Mouse (Mus musculus): ENCODE results near the gene Hsd3b7. TPM values are rescaled to one million over a fixed set of nuclear protein-coding genes. Genes with fewer than 3 reads are reported as not detected.

The Hsd3b7 gene
- 24.5 and 24.9 TPM in 2 replicates for polyA plus RNA-seq (2015; fragmentation: Nextera tagmentation; extraction: Ambion mirVana)

- peak within 1 kb of the TSS; percentile 22; the same call in 1 of the 2 replicates for H3K27ac ChIP-seq (ENCODE audit: low read length)
These were observed at the start of gene Hsd3b7 for GRCm38 (mm10) chr7:127800435-127801009. Gene Hsd3b7, plus strand, starts transcription at chr7:127800604.

GRCm38 (mm10) chr7:127751619-127752018, 48.8 kb upstream of the Hsd3b7 start:
- Histone ChIP-seq H3K4me2 (ENCODE audit: low read depth, low read length) (no peak overlapping the region), H3K4me3 (ENCODE audit: low read length) (no peak overlapping the region), H3K9ac (ENCODE audit: low read length) (no peak overlapping the region), H3K36me3 (ENCODE audit: control insufficient read depth, insufficient read depth) (peaks cover 40% of the 10 kb centered on the region), H3K4me1 (ENCODE audit: control insufficient read depth, insufficient read depth, low read length) (peaks cover 7% of the 10 kb centered on the region), H3K9me3 (replicated peaks; ENCODE audit: control insufficient read depth, low read length) (no peaks in the 10 kb centered on the region), H3K27ac (ENCODE audit: low read length) (no peak overlapping the region), H3K27me3 (ENCODE audit: control insufficient read depth, insufficient read depth, low read length) (no peaks in the 10 kb centered on the region)
- ATAC-seq (replicated peaks; ENCODE audit: extremely low read depth, insufficient read depth, low FRiP score), result no peak
- WGBS, result 88% methylated on average over 5 of the region's 5 CpGs

More at GRCm38 (mm10) chr7:127800435-127801009, at the start of gene Hsd3b7:
- peak; percentile 93 for ATAC-seq (replicated peaks; ENCODE audit: extremely low read depth, insufficient read depth, low FRiP score)
- 19% methylated on average over 6 of the region's 6 CpGs for whole genome bisulfite sequencing
- no peaks in the 10 kb centered on the region for H3K27me3 ChIP-seq (ENCODE audit: control insufficient read depth, insufficient read depth, low read length)
- H3K36me3 ChIP-seq (ENCODE audit: control insufficient read depth, insufficient read depth), result peaks cover 38% of the 10 kb centered on the region
- no peaks in the 10 kb centered on the region for H3K9me3 ChIP-seq (replicated peaks; ENCODE audit: control insufficient read depth, low read length)
- no peaks in the 10 kb centered on the region; the same call in 1 of the 2 replicates for H3K4me1 ChIP-seq (ENCODE audit: control insufficient read depth, insufficient read depth, low read length)
- peak within 1 kb of the TSS; percentile 53 for H3K4me2 ChIP-seq (ENCODE audit: low read depth, low read length)
- H3K9ac ChIP-seq (ENCODE audit: low read length), result peak within 1 kb of the TSS; percentile 50
- H3K4me3 ChIP-seq (ENCODE audit: low read length), result peak within 1 kb of the TSS; percentile 37

- H3K4me3 ChIP-seq (ENCODE audit: low read length), result no peak overlapping the region
- ATAC-seq (replicated peaks; ENCODE audit: extremely low read depth, insufficient read depth, low FRiP score), result no peak
- no peak overlapping the region for H3K27ac ChIP-seq (ENCODE audit: low read length)
- H3K9me3 ChIP-seq (replicated peaks; ENCODE audit: control insufficient read depth, low read length), result no peaks in the 10 kb centered on the region
- 95% methylated on average over 27 of the region's 27 CpGs for WGBS
- no peak overlapping the region for H3K9ac ChIP-seq (ENCODE audit: low read length)
- H3K4me2 ChIP-seq (ENCODE audit: low read depth, low read length), result no peak overlapping the region
- H3K36me3 ChIP-seq (ENCODE audit: control insufficient read depth, insufficient read depth), result peaks cover 40% of the 10 kb centered on the region
- peaks cover 6% of the 10 kb centered on the region for H3K4me1 ChIP-seq (ENCODE audit: control insufficient read depth, insufficient read depth, low read length)
- H3K27me3 ChIP-seq (ENCODE audit: control insufficient read depth, insufficient read depth, low read length), result no peaks in the 10 kb centered on the region
These were observed 48.3 kb upstream of the Hsd3b7 start for GRCm38 (mm10) chr7:127752069-127752468.

- H3K27me3 ChIP-seq (ENCODE audit: control insufficient read depth, insufficient read depth, low read length), result no peaks in the 10 kb centered on the region
- H3K27ac ChIP-seq (ENCODE audit: low read length), result no peak overlapping the region
- no peaks in the 10 kb centered on the region for H3K9me3 ChIP-seq (replicated peaks; ENCODE audit: control insufficient read depth, low read length)
- WGBS, result 72% methylated on average over 5 of the region's 5 CpGs
- H3K36me3 ChIP-seq (ENCODE audit: control insufficient read depth, insufficient read depth), result peaks cover 40% of the 10 kb centered on the region
- no peak overlapping the region for H3K4me2 ChIP-seq (ENCODE audit: low read depth, low read length)
- H3K4me3 ChIP-seq (ENCODE audit: low read length), result no peak overlapping the region
- no peaks in the 10 kb centered on the region for H3K4me1 ChIP-seq (ENCODE audit: control insufficient read depth, insufficient read depth, low read length)
- H3K9ac ChIP-seq (ENCODE audit: low read length), result no peak overlapping the region
- ATAC-seq (replicated peaks; ENCODE audit: extremely low read depth, insufficient read depth, low FRiP score), result no peak
These were observed 47.2 kb upstream of the Hsd3b7 start for GRCm38 (mm10) chr7:127753158-127753557.

- Histone ChIP-seq H3K27ac (ENCODE audit: low read length) (no peak overlapping the region), H3K4me1 (ENCODE audit: control insufficient read depth, insufficient read depth, low read length) (no peaks in the 10 kb centered on the region), H3K36me3 (ENCODE audit: control insufficient read depth, insufficient read depth) (peaks cover 40% of the 10 kb centered on the region), H3K27me3 (ENCODE audit: control insufficient read depth, insufficient read depth, low read length) (no peaks in the 10 kb centered on the region), H3K9me3 (replicated peaks; ENCODE audit: control insufficient read depth, low read length) (no peaks in the 10 kb centered on the region), H3K4me2 (ENCODE audit: low read depth, low read length) (no peak overlapping the region), H3K9ac (ENCODE audit: low read length) (no peak overlapping the region), H3K4me3 (ENCODE audit: low read length) (no peak overlapping the region)
- no peak for ATAC-seq (replicated peaks; ENCODE audit: extremely low read depth, insufficient read depth, low FRiP score)
- 89% methylated on average over 7 of the region's 7 CpGs for WGBS
These were observed 46.7 kb upstream of the Hsd3b7 start for GRCm38 (mm10) chr7:127753741-127754140.

GRCm38 (mm10) chr7:127759716-127760115, 40.7 kb upstream of the Hsd3b7 start:
- H3K9ac ChIP-seq (ENCODE audit: low read length), result no peak overlapping the region
- peaks cover 8% of the 10 kb centered on the region; the same call in 1 of the 2 replicates for H3K36me3 ChIP-seq (ENCODE audit: control insufficient read depth, insufficient read depth)
- WGBS, result 32% methylated on average over 6 of the region's 6 CpGs
- peaks cover 12% of the 10 kb centered on the region for H3K4me1 ChIP-seq (ENCODE audit: control insufficient read depth, insufficient read depth, low read length)
- ATAC-seq (replicated peaks; ENCODE audit: extremely low read depth, insufficient read depth, low FRiP score), result no peak
- no peaks in the 10 kb centered on the region for H3K27me3 ChIP-seq (ENCODE audit: control insufficient read depth, insufficient read depth, low read length)
- no peak overlapping the region for H3K4me3 ChIP-seq (ENCODE audit: low read length)
- peak overlapping the region; percentile 19; the same call in 1 of the 2 replicates for H3K4me2 ChIP-seq (ENCODE audit: low read depth, low read length)
- H3K27ac ChIP-seq (ENCODE audit: low read length), result no peak overlapping the region
- no peaks in the 10 kb centered on the region for H3K9me3 ChIP-seq (replicated peaks; ENCODE audit: control insufficient read depth, low read length)

GRCm38 (mm10) chr7:127760478-127760877, 39.9 kb upstream of the Hsd3b7 start:
- Histone ChIP-seq H3K4me1 (ENCODE audit: control insufficient read depth, insufficient read depth, low read length) (peaks cover 12% of the 10 kb centered on the region), H3K9ac (ENCODE audit: low read length) (no peak overlapping the region), H3K9me3 (replicated peaks; ENCODE audit: control insufficient read depth, low read length) (no peaks in the 10 kb centered on the region), H3K27me3 (ENCODE audit: control insufficient read depth, insufficient read depth, low read length) (no peaks in the 10 kb centered on the region), H3K36me3 (ENCODE audit: control insufficient read depth, insufficient read depth) (peaks cover 11% of the 10 kb centered on the region; the same call in 1 of the 2 replicates), H3K4me3 (ENCODE audit: low read length) (no peak overlapping the region), H3K27ac (ENCODE audit: low read length) (no peak overlapping the region), H3K4me2 (ENCODE audit: low read depth, low read length) (no peak overlapping the region)
- WGBS, result 76% methylated on average over 3 of the region's 3 CpGs
- ATAC-seq (replicated peaks; ENCODE audit: extremely low read depth, insufficient read depth, low FRiP score), result no peak

GRCm38 (mm10) chr7:127761026-127761425, 39.4 kb upstream of the Hsd3b7 start:
- no peak overlapping the region for H3K9ac ChIP-seq (ENCODE audit: low read length)
- H3K36me3 ChIP-seq (ENCODE audit: control insufficient read depth, insufficient read depth), result peaks cover 12% of the 10 kb centered on the region; the same call in 1 of the 2 replicates
- no peak overlapping the region for H3K4me2 ChIP-seq (ENCODE audit: low read depth, low read length)
- H3K4me1 ChIP-seq (ENCODE audit: control insufficient read depth, insufficient read depth, low read length), result peaks cover 12% of the 10 kb centered on the region
- H3K9me3 ChIP-seq (replicated peaks; ENCODE audit: control insufficient read depth, low read length), result no peaks in the 10 kb centered on the region
- 0 out of 2 replicates have a peak, but pooled peaks have one; percentile 35 for ATAC-seq (replicated peaks; ENCODE audit: extremely low read depth, insufficient read depth, low FRiP score)
- H3K4me3 ChIP-seq (ENCODE audit: low read length), result no peak overlapping the region
- WGBS, result 23% methylated on average over 7 of the region's 7 CpGs
- H3K27me3 ChIP-seq (ENCODE audit: control insufficient read depth, insufficient read depth, low read length), result no peaks in the 10 kb centered on the region
- no peak overlapping the region for H3K27ac ChIP-seq (ENCODE audit: low read length)

GRCm38 (mm10) chr7:127763642-127764041, 36.8 kb upstream of the Hsd3b7 start:
- Histone ChIP-seq H3K9me3 (replicated peaks; ENCODE audit: control insufficient read depth, low read length) (no peaks in the 10 kb centered on the region), H3K4me1 (ENCODE audit: control insufficient read depth, insufficient read depth, low read length) (peaks cover 12% of the 10 kb centered on the region), H3K4me2 (ENCODE audit: low read depth, low read length) (no peak overlapping the region), H3K27me3 (ENCODE audit: control insufficient read depth, insufficient read depth, low read length) (no peaks in the 10 kb centered on the region), H3K9ac (ENCODE audit: low read length) (no peak overlapping the region), H3K4me3 (ENCODE audit: low read length) (no peak overlapping the region), H3K36me3 (ENCODE audit: control insufficient read depth, insufficient read depth) (peaks cover 19% of the 10 kb centered on the region), H3K27ac (ENCODE audit: low read length) (no peak overlapping the region)
- 83% methylated on average over 4 of the region's 4 CpGs for WGBS
- no peak for ATAC-seq (replicated peaks; ENCODE audit: extremely low read depth, insufficient read depth, low FRiP score)
